Mouse (Mus musculus) hindbrain, embryonic 12.5 days (tissue): ENCODE measurements around the gene Dap3. TPM values are rescaled to one million over a fixed set of nuclear protein-coding genes. Genes with fewer than 3 reads are reported as not detected.
A peak's percentile ranks its signal among the peaks of the same experiment; 100 is the strongest.
"Not testable (repeated sequence)": the region's sequence is repeated elsewhere in the genome, so short reads cannot be mapped to it uniquely, and the experiment has no call there.

Experiments
- ATAC-seq: fragments of 200-750 bp; cut with Nextera tagmentation; 2 replicates; pipeline ENCODE4 v1.8.0; 2017; ENCODE audit warnings: moderate TSS enrichment; ENCODE audit not compliant: low FRiP score
- H3K27ac ChIP-seq: fragments of 300-500 bp; sonication (generic); 2 replicates; pipeline ENCODE4 v1.5.1; 2016; ENCODE audit warnings: mild to moderate bottlenecking
- H3K27me3 ChIP-seq: fragments of 300-500 bp; sonication (generic); 2 replicates; pipeline ENCODE4 v1.6.1; 2016; ENCODE audit warnings: mild to moderate bottlenecking
- H3K36me3 ChIP-seq: fragments of 300-500 bp; sonication (generic); 2 replicates; pipeline ENCODE4 v1.6.1; 2016; ENCODE audit warnings: mild to moderate bottlenecking
- H3K4me1 ChIP-seq: fragments of 300-500 bp; sonication (generic); 2 replicates; pipeline ENCODE4 v1.6.1; 2016
- H3K4me2 ChIP-seq: fragments of 300-500 bp; sonication (generic); replicated peaks from 2 replicates; pipeline ENCODE4 v1.6.1; 2016; ENCODE audit warnings: mild to moderate bottlenecking
- H3K4me3 ChIP-seq: fragments of 300-500 bp; sonication (generic); 2 replicates; pipeline ENCODE4 v1.5.1; 2016; ENCODE audit warnings: mild to moderate bottlenecking
- H3K9ac ChIP-seq: fragments of 300-500 bp; sonication (generic); 2 replicates; pipeline ENCODE4 v1.6.1; 2016; ENCODE audit warnings: mild to moderate bottlenecking, moderate library complexity
- H3K9me3 ChIP-seq: fragments of 300-500 bp; sonication (generic); replicated peaks from 2 replicates; pipeline ENCODE4 v1.6.1; 2016; ENCODE audit warnings: mild to moderate bottlenecking
- WGBS: fragments of 180-500 bp; shearing (Covaris S2); methylation state at CpG from one replicate; pipeline ENCODE4 v1.1.7; 2016; 5-methylcytosine and 5-hydroxymethylcytosine counted together
- polyA plus RNA-seq: library from polyadenylated mRNA; unstranded; fragments of >200 nt; fragmentation: Nextera tagmentation; extraction: Ambion mirVana; gene quantifications from 2 replicates; pipeline ENCODE4 v1.2.1, GENCODE M21; 2016

Dap3 gene
- 144 and 145 TPM in 2 replicates for polyA plus RNA-seq

DNA sequence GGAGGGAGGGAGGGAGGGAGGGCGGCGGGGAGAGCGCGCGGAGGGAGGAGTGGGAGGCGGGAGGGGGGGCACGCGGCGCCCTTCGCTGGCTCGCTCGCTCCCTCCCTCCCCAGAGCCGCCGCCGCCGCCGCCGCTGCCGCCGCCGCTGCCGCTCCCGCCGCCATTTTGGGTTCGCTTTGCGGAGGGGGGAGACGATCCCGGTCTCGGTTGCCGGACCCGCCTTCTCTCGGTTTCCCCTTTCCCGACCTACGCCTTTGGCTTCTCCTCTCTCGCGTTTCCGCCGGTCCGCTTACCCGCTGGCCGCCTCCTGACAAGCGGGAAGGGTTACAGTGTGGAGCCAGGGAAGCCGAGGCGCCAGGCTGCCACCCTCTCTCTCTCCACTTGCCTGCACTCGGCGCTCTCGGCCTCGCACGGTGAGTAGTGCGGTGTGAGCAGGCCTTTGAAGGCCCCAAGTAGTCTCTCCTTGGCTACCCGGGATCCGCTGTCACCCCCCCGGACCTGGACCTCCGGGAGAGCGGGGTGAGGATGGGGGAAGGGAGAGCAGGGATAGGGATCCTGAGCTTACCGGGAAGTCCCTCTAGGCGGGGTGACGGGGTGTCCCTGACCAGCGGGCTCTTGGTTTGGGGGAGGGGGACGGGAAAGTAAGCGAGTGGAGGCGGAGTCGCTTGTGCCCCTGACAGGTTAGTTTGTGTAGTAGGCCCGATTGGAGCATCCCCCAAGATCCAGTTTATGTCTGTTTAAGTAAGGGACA lies at the start of gene Dap3, which contains the start of gene Ash1l:
TSS of gene Dap3 (minus strand) at position 606 of the 751 bp plus-strand sequence.
TSS of gene Ash1l (plus strand) at position 47 of the 751 bp plus-strand sequence.
- H3K36me3 ChIP-seq: no peaks in the 10 kb centered on the region
- H3K4me1 ChIP-seq: peaks cover 28% of the 10 kb centered on the region
- H3K27ac ChIP-seq: peak within 1 kb of the TSS; percentile 99
- H3K9me3 ChIP-seq: no peaks in the 10 kb centered on the region
- ATAC-seq: peak; percentile 86
- H3K4me3 ChIP-seq: peak within 1 kb of the TSS; percentile 86
- H3K9ac ChIP-seq: peak within 1 kb of the TSS; percentile 94
- H3K4me2 ChIP-seq: peak within 1 kb of the TSS; percentile 67
- under 1% methylated on average over 40 of the region's 64 CpGs for WGBS
- no peaks in the 10 kb centered on the region for H3K27me3 ChIP-seq

DNA sequence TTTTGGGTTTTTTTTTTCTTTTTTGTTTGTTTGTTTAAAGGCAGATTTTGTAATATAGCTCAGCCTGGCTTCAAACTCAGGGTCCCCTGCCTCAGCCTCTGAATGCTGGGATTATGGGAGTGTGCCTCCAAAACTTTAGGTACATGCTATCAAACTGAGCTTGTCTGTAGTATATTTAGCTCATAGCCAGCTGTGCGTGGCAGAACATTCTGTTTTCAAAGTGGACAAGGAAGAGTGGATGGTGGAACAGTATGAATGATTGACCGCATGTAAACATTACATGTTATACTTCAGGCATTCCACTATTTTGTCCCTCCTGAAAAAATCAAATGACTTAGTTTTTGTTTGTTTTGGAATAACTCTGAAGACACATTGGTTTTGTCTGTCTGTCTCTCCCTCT lies 41.8 kb upstream of the Dap3 start:
- Histone ChIP-seq H3K9me3 (no peaks in the 10 kb centered on the region), H3K27ac (no peak overlapping the region), H3K4me2 (no peak overlapping the region), H3K27me3 (no peaks in the 10 kb centered on the region), H3K9ac (no peak overlapping the region), H3K36me3 (peaks cover 11% of the 10 kb centered on the region), H3K4me3 (no peak overlapping the region), H3K4me1 (no peaks in the 10 kb centered on the region)
- no peak for ATAC-seq
- 92% methylated on average over 2 of the region's 2 CpGs for WGBS

DNA sequence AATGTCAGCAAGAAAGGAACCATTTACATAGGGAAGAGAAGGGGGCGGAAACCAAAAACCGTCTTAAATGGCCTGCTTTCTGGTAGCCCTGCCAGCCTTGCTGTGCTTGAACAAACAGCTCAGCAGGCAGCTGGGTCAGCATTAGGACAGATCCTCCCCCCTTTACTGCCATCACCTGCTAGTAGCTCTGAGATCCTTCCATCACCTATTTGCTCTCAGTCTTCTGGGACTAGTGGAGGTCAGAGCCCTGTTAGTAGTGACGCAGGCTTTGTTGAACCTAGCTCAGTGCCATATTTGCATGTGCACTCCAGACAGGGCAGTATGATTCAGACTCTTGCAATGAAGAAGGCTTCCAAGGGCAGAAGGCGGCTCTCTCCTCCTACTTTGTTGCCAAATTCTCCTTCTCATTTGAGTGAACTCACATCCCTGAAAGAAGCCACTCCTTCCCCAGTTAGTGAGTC lies 33.0 kb upstream of the Dap3 start:
- H3K9me3 ChIP-seq: no peaks in the 10 kb centered on the region
- no peak overlapping the region for H3K4me2 ChIP-seq
- H3K4me3 ChIP-seq: no peak overlapping the region
- H3K4me1 ChIP-seq: 0 out of 2 replicates have a peak, but pooled peaks cover 2% of the 10 kb centered on the region
- ATAC-seq: no peak; the same call in 1 of the 2 replicates
- WGBS: 37% methylated on average over 4 of the region's 4 CpGs
- H3K36me3 ChIP-seq: peaks cover 45% of the 10 kb centered on the region
- H3K27ac ChIP-seq: no peak overlapping the region
- no peaks in the 10 kb centered on the region for H3K27me3 ChIP-seq
- no peak overlapping the region for H3K9ac ChIP-seq

DNA sequence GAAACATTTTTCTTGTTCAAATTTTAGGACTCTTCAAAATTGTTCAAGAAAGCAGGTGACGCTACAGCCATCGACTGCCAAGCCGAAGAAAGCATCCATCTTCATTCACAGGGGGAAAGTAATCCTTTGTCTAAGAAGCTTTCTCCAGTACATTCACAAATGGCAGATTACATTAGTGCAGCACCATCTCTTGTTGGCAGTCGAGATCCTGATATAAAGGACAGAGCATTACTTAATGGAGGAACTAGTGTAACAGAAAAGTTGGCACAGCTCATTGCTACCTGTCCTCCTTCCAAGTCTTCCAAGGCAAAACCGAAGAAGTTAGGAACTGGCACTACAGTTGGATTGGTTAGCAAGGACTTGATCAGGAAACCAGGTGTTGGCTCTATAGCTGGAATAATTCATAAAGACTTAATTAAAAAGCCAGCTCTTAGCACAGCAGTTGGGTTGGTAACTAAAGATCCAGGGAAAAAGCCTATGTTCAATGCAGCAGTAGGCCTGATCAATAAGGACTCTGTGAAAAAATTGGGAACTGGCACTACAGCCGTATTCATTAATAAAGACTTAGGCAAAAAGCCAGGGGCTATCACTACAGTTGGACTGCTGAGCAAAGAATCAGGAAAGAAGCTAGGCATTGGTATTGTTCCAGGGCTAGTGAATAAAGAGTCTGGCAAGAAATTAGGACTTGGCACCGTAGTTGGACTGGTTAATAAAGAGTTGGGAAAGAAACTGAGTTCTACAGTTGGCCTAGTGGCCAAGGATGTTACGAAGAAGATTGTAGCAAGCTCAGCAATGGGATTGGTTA lies 30.4 kb upstream of the Dap3 start:
- H3K27ac ChIP-seq: no peak overlapping the region
- no peak for ATAC-seq
- H3K9ac ChIP-seq: no peak overlapping the region
- H3K4me3 ChIP-seq: no peak overlapping the region
- no peak overlapping the region for H3K4me2 ChIP-seq
- H3K9me3 ChIP-seq: no peaks in the 10 kb centered on the region
- H3K4me1 ChIP-seq: 0 out of 2 replicates have a peak, but pooled peaks cover 2% of the 10 kb centered on the region
- WGBS: 95% methylated on average over 8 of the region's 8 CpGs
- H3K36me3 ChIP-seq: peaks cover 45% of the 10 kb centered on the region
- H3K27me3 ChIP-seq: no peaks in the 10 kb centered on the region

DNA sequence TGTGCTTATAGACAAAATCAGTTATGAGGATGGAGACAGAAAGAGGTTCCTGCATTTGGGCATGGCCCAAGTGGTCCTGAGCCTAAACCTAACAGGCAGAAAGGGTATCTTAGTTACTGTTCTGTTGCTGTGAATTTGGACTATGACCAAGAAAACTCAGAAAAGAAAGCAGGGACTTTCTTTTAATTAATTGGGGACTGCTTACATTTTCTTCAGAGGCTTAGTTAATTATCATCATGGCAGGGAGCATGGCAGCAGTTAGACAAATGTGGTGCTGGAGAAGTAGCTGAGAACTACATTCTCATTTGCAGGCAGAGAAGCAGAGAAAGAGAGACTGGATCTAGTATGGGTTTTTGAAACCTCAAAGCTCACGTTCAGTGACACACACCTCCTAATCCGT lies 24.0 kb upstream of the Dap3 start:
- H3K9ac ChIP-seq: no peak overlapping the region
- H3K4me1 ChIP-seq: no peaks in the 10 kb centered on the region
- WGBS: 88% methylated on average over 2 of the region's 2 CpGs
- no peak for ATAC-seq
- H3K36me3 ChIP-seq: 0 out of 2 replicates have a peak, but pooled peaks cover 3% of the 10 kb centered on the region
- no peak overlapping the region for H3K4me3 ChIP-seq
- no peak overlapping the region for H3K27ac ChIP-seq
- H3K9me3 ChIP-seq: no peaks in the 10 kb centered on the region
- H3K27me3 ChIP-seq: no peaks in the 10 kb centered on the region
- H3K4me2 ChIP-seq: no peak overlapping the region

DNA sequence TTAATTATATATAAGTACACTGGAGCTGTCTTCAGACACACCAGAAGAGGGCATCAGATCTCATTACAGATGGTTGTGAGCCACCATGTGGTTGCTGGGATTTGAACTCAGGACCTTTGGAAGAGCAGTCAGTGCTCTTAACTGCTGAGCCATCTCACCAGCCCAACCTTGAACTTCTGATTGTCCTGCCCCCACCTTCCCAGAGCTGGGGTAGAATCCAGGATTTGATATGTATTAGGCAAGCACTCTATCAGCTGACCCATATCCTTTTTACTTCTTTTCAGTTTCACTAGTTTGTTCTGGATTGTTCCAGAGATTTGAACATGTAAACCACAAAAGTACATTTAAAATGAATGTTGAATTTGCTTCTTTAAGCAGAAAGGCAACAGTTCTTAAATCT lies 12.2 kb upstream of the Dap3 start:
- not testable (repeated sequence) for H3K27me3 ChIP-seq, H3K27ac ChIP-seq, H3K9me3 ChIP-seq, H3K4me1 ChIP-seq, H3K4me2 ChIP-seq, ATAC-seq, H3K9ac ChIP-seq, H3K4me3 ChIP-seq
- H3K36me3 ChIP-seq: peaks cover 11% of the 10 kb centered on the region

DNA sequence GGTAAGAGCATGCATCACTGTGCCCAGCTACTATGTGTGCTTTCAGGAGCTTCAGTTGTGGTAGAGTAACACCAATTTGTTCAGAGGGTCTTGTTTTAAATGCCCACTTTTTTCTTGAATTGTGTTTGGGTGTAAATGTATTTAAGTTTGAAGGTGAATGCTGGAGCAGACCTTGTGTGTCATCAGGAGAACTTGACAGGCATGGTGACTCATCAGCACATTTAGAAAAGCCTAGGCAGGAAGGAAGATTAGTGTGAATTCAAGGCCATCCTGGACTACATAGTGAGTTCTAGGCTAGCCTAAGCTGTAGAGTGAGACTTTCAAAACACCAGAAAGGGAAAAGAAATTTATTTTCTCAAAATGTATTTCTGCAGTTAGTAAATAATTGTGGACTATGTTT lies 2.8 kb upstream of the Dap3 start:
- Histone ChIP-seq H3K27ac (no peak overlapping the region), H3K4me2 (no peak overlapping the region), H3K27me3 (no peaks in the 10 kb centered on the region), H3K4me3 (no peak overlapping the region), H3K9ac (no peak overlapping the region), H3K36me3 (no peaks in the 10 kb centered on the region), H3K9me3 (no peaks in the 10 kb centered on the region), H3K4me1 (peaks cover 16% of the 10 kb centered on the region)
- no peak for ATAC-seq

DNA sequence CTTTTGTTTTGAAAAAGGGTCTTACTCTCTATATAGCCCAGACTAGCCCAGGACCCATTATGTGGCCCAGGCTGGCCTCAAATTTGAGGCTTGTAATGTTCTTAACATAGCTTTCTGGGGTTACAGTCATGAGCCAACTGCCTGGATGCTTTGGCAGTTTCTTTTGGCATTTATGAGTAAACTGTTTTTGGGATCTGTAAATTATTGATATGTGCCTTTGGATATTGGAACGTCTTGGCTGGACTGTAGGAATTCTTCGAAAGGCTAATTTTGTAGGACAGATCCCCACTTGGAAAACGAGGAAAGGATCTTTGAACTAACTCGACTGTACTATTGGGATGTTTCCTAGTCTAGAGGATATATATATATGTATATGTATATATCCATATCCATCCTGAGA lies 2.3 kb upstream of the Dap3 start:
- 92% methylated on average over 4 of the region's 4 CpGs for whole genome bisulfite sequencing
- no peak for ATAC-seq
- H3K36me3 ChIP-seq: no peaks in the 10 kb centered on the region
- H3K4me1 ChIP-seq: peaks cover 21% of the 10 kb centered on the region
- no peak overlapping the region for H3K4me3 ChIP-seq
- H3K9ac ChIP-seq: no peak overlapping the region
- no peak overlapping the region for H3K4me2 ChIP-seq
- no peak overlapping the region for H3K27ac ChIP-seq
- H3K27me3 ChIP-seq: no peaks in the 10 kb centered on the region
- H3K9me3 ChIP-seq: no peaks in the 10 kb centered on the region

DNA sequence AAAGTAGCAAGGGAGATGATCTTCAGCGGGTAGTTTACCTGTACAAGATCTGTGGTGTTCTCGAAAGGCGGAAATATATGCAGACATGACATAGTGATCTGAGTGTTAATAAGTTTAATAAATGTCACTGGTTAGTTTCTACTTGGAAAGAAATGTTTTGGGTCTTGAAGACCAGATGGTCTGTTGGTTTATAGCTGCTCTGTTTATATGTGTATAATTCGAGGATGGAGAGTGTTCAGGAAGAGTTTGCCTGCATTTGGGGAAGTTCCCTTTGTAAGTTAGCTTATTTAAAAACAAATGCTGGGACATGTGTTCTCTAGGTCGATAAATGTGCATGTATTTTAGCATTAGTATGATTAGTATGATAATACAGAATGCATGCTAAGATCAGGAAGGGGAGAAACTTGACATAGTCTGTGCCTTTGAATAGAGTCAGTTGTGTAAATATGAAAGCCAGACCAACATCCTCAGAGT lies 383 bp upstream of the Dap3 start:
- no peak for ATAC-seq
- 1% methylated on average over 5 of the region's 5 CpGs for WGBS
- Histone ChIP-seq H3K4me1 (peaks cover 28% of the 10 kb centered on the region), H3K36me3 (no peaks in the 10 kb centered on the region), H3K4me3 (peak overlapping the region; percentile 86), H3K4me2 (peak overlapping the region; percentile 67), H3K9me3 (no peaks in the 10 kb centered on the region), H3K27me3 (no peaks in the 10 kb centered on the region), H3K27ac (peak overlapping the region; percentile 99), H3K9ac (peak overlapping the region; percentile 94)

DNA sequence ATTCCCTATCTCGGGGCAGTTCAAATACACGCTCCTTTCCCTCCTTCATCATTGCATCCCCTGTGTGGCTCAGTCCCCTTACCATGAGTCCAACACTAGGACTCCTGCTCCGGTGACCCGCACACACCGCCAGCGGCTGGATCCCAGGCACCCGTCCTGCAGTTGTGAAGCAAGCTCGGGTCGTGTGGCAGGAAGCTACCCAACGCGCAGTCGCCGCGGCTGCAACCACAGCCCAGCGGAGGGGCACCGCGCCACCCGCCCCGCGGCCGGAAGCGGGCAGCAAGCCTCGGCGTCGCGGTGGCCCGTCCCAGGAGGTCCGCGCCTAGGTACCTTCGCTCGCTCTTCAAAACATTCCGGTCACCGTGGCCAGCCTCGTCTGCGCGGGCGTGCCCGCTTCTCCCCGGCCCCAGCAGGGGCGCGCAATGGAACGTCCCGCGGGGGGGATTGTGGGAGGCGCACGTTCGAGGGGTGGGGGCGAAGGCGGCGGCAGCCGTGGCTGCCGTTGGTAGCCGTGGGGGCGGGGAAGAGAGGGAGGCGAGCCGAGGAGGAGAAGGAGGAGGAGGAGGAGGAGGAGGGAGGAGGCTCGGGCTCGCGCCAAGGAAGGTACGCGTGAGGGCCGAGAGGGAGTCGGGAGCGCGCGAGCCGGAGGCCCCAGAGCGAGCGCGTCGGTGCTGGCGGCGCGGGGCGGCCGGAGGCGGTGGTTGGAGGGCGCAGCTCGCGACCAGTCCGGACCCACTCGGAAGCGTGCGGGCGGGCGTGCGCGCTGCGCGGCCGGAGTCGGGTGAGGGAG lies 1.0 kb downstream of the Dap3 start:
- no peaks in the 10 kb centered on the region for H3K36me3 ChIP-seq
- H3K4me2 ChIP-seq: peak overlapping the region; percentile 67
- peak overlapping the region; percentile 86 for H3K4me3 ChIP-seq
- no peaks in the 10 kb centered on the region for H3K27me3 ChIP-seq
- WGBS: under 1% methylated on average over 65 of the region's 92 CpGs
- H3K27ac ChIP-seq: peak overlapping the region; percentile 99
- ATAC-seq: peak; percentile 95
- no peaks in the 10 kb centered on the region for H3K9me3 ChIP-seq
- H3K9ac ChIP-seq: peak overlapping the region; percentile 94
- peaks cover 28% of the 10 kb centered on the region for H3K4me1 ChIP-seq

DNA sequence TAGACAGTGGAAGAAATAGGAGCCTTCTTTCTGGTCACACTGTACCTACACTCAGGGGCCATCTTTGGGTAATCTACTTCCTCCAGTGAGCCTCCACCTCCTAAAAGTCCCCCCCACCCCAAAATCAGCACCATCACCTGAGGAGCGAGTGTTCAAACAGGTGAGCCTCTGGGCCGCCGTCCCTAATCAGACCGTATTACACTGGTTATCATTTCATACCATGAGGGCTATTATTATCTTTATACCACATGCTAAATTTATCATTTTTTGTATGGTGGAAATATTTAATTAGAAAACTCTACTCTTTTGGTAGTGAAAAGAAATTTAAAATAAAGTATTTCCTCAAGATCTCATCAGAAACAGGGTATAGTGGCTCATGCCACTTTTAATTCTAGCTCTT lies 6.9 kb downstream of the Dap3 start:
- H3K27ac ChIP-seq: no peak overlapping the region
- peaks cover 26% of the 10 kb centered on the region for H3K36me3 ChIP-seq
- H3K27me3 ChIP-seq: no peaks in the 10 kb centered on the region
- no peaks in the 10 kb centered on the region for H3K9me3 ChIP-seq
- 92% methylated on average over 4 of the region's 4 CpGs for WGBS
- no peak overlapping the region for H3K9ac ChIP-seq
- H3K4me3 ChIP-seq: no peak overlapping the region
- ATAC-seq: no peak
- H3K4me1 ChIP-seq: peaks cover 16% of the 10 kb centered on the region
- no peak overlapping the region for H3K4me2 ChIP-seq
